In the genomic region with DNA sequence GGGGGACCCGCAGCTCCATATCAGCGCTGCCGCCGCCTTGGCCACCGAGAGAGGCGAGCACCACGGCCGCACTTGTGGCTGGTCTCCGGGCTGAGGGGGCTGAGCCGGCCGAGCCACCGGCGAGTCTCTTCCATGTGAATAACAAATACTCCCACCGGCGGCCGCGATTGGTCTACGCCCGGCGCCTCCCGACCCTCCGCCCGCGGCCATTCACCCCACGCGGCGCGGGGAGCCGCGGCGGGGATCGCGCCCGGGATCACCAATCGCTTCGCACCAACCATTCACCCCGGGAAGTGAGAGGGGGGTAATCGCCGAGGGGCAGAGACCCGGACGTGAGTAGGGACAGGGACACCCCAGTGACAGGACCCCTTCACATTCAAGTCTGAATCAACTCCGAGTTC, we compare ENCODE assay signal across 7 mouse cellular contexts. TPM values are rescaled to one million over a fixed set of nuclear protein-coding genes. Genes with fewer than 3 reads are reported as not detected.
A peak's percentile ranks its signal among the peaks of the same experiment; 100 is the strongest.
DNase-seq lines count a peak whose midpoint lies in the region; ATAC-seq and TF ChIP-seq lines count a peak whose summit lies in the region.

Gene Grm8 (minus strand): TSS at position 178 of the 401 bp plus-strand sequence.

- no peak for TF ChIP-seq EP300 in stomach, postnatal 0 days (optimal IDR thresholded peaks at IDR 0.05)

- no peak for DNase-seq in spleen, adult 2 months (ENCODE audit: low read depth in 1 of 2, low spot score in 2 of 2)
- no peak for DNase-seq in spleen, postnatal 14 days (ENCODE audit: low spot score in 2 of 2)
- DNase-seq in cerebellum, postnatal 10 days = peak; percentile 61 to 67
- DNase-seq in heart, embryonic 10.5 days (ENCODE audit: low spot score) = no peak
- DNase-seq in layer of hippocampus, postnatal 10 days (ENCODE audit: low spot score in 2 of 2) = peak; percentile 25 to 45
- peak; percentile 17 for DNase-seq in stomach, postnatal 0 days (ENCODE audit: low spot score)

- no peak for TF ChIP-seq CTCF in spleen, adult 2 months (IDR thresholded peaks at IDR 0.05; ENCODE audit: extremely low read depth, insufficient read depth, insufficient read length, insufficient replicate concordance)
- no peak for TF ChIP-seq CTCF in stomach, postnatal 0 days (IDR thresholded peaks at IDR 0.05; ENCODE audit: low read depth)

- 2% methylated on average over 42 of the region's 42 CpGs for WGBS in spleen, adult 2 months
- whole genome bisulfite sequencing in heart, embryonic 10.5 days = under 1% methylated on average over 42 of the region's 42 CpGs
- WGBS in stomach, postnatal 0 days = 0% methylated on average over 40 of the region's 42 CpGs

- peaks cover 21% of the 10 kb centered on the region for H3K27me3 ChIP-seq in spleen, adult 2 months (ENCODE audit: control insufficient read depth, insufficient read depth, low read length)
- H3K27me3 ChIP-seq in heart, embryonic 10.5 days (ENCODE audit: insufficient read depth, poor library complexity, severe bottlenecking) = peaks cover 58% of the 10 kb centered on the region
- peaks cover 9% of the 10 kb centered on the region; the same call in 1 of the 2 replicates for H3K27me3 ChIP-seq in stomach, postnatal 0 days (ENCODE audit: control insufficient read depth, insufficient read depth, low read length)

- peak within 1 kb of the TSS; percentile 54 for H3K4me3 ChIP-seq in spleen, adult 2 months (ENCODE audit: extremely low read depth, insufficient read depth, insufficient read length)
- peak within 1 kb of the TSS; percentile 67 for H3K4me3 ChIP-seq in heart, embryonic 10.5 days
- peak within 1 kb of the TSS; percentile 48 for H3K4me3 ChIP-seq in stomach, postnatal 0 days (ENCODE audit: low read depth, low read length)

- H3K36me3 ChIP-seq in spleen, adult 2 months (ENCODE audit: control insufficient read depth, insufficient read depth, low read length) = no peaks in the 10 kb centered on the region
- no peaks in the 10 kb centered on the region for H3K36me3 ChIP-seq in heart, embryonic 10.5 days
- no peaks in the 10 kb centered on the region for H3K36me3 ChIP-seq in stomach, postnatal 0 days (ENCODE audit: control insufficient read depth, insufficient read depth, low read length)

- H3K9ac ChIP-seq in stomach, postnatal 0 days (ENCODE audit: low read length) = peak within 1 kb of the TSS; percentile 35

- H3K9me3 ChIP-seq in heart, embryonic 10.5 days = no peaks in the 10 kb centered on the region
- H3K9me3 ChIP-seq in stomach, postnatal 0 days (ENCODE audit: control insufficient read depth, low read length) = no peaks in the 10 kb centered on the region

- ATAC-seq in megakaryocyte-erythroid progenitor cell, adult 5-6 weeks (replicated peaks; ENCODE audit: low FRiP score, low TSS enrichment, poor library complexity, severe bottlenecking) = peak; percentile 31; the same call in 1 of the 2 replicates
- no peak for ATAC-seq in stomach, postnatal 0 days (ENCODE audit: low FRiP score, low TSS enrichment)

- H3K4me2 ChIP-seq in stomach, postnatal 0 days (replicated peaks; ENCODE audit: low read depth) = peak within 1 kb of the TSS; percentile 95

- TF ChIP-seq POLR2A in spleen, adult 2 months (IDR thresholded peaks at IDR 0.05; ENCODE audit: low read depth, low read length) = no peak

- H3K27ac ChIP-seq in spleen, adult 2 months (ENCODE audit: insufficient read depth, low read length) = no peak within 1 kb of the TSS
- 0 out of 2 replicates have a peak within 1 kb of the TSS, but pooled peaks have one; percentile 29 for H3K27ac ChIP-seq in heart, embryonic 10.5 days
- no peak within 1 kb of the TSS for H3K27ac ChIP-seq in stomach, postnatal 0 days (replicated peaks)

- peaks cover 9% of the 10 kb centered on the region for H3K4me1 ChIP-seq in spleen, adult 2 months (ENCODE audit: control insufficient read depth, insufficient read depth, insufficient read length)
- peaks cover 24% of the 10 kb centered on the region for H3K4me1 ChIP-seq in heart, embryonic 10.5 days
- no peaks in the 10 kb centered on the region for H3K4me1 ChIP-seq in stomach, postnatal 0 days (replicated peaks; ENCODE audit: control insufficient read depth, insufficient read depth)

RNA-seq across cellular contexts. Expression of gene Grm8, which starts in this region (rescaled TPM):
- polyA plus RNA-seq in spleen, adult 2 months (2012; rRNA removed) = 0.04 and 0.07 TPM in 2 replicates
- polyA plus RNA-seq in heart, embryonic 10.5 days (2016; fragmentation: Nextera tagmentation; extraction: Ambion mirVana) = 0.15 and 0.16 TPM in 2 replicates
- 1 to 10 TPM; 7.9 to 9.8 TPM for total RNA-seq in layer of hippocampus, postnatal 10 days (2021)
- not detected in 2 replicates for total RNA-seq in megakaryocyte-erythroid progenitor cell, adult 5-6 weeks (2014; fragmentation: Nextera tagmentation)
- total RNA-seq in megakaryocyte-erythroid progenitor cell, adult 5-6 weeks (2017) = 1.3 TPM in 1 of 2 replicates, not detected in the other
- 0.15 and 0.22 TPM in 2 replicates for polyA plus RNA-seq in stomach, postnatal 0 days (2015; fragmentation: Nextera tagmentation; extraction: Ambion mirVana)

Comparison
In these comparisons a context has a peak if more than half of its experiments do, and no peak if none do; other contexts are left out.
1. Peak in DNase-seq, H3K4me3 ChIP-seq, H3K9ac ChIP-seq and H3K4me2 ChIP-seq in stomach, postnatal 0 days; RNA of the gene not detected or under 1 TPM.
2. DNase-seq: peak in cerebellum, postnatal 10 days (2 of 2) and layer of hippocampus, postnatal 10 days (2 of 2); none in spleen, adult 2 months (0 of 2), spleen, postnatal 14 days (0 of 2) and heart, embryonic 10.5 days (single experiment).
3. Peak in every context shown above with its lines, with median percentiles within 50 percentile points of each other: H3K4me3 ChIP-seq.